Mouse (Mus musculus): ENCODE data around the gene Gm49320. TPM values are rescaled to one million over a fixed set of nuclear protein-coding genes. Genes with fewer than 3 reads are reported as not detected.

The Gm49320 gene
- polyA plus RNA-seq (2015; fragmentation: Nextera tagmentation; extraction: Ambion mirVana), result 0.25 and 0.86 TPM in 2 replicates

DNA sequence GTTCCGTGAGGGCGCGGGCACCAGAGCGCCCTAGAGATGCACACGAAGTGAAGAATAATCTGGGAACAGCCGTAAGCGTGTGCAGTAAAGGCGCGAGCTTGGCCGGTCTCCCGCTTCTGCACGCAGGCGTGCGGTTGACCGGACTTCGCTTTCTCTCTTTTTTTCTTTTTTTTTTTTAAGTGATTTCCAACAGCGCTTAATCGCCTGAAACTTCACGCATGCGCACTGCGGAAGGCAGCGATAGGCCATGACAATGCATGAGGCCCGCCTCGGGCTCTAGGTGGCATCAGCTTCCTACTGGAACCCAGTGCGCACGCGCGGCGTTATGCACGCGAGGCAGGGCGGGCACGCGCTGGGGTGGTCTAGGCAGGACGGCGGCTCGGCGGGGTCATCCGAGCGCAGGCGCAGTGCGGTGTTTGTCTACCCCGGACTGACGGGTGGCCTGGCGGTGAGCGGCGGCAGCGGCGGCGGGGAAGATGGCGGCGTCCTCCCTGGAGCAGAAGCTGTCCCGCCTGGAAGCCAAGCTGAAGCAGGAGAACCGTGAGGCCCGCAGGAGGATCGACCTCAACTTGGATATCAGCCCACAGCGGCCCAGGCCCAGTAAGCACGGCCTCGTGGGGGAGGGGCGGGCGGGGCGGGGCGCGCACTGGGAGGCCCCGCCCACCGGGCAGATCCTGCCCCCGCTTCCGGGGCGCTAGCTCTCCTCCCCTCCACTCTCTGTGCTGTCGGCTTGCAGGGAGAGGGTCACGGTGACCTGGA is at the start of gene Gm49320, which contains the start of gene Map2k7:
Gene Gm49320, plus strand, starts transcription at position 432 of the 759 bp plus-strand sequence.
Gene Map2k7, plus strand, starts transcription at position 307 of the 759 bp plus-strand sequence.
- 1% methylated on average over 56 of the region's 71 CpGs for WGBS
- DNase-seq (ENCODE audit: low spot score) (peak; percentile 100), ATAC-seq (peak; percentile 96)
- Histone ChIP-seq H3K36me3 (ENCODE audit: insufficient read depth, low read length) (peaks cover 7% of the 10 kb centered on the region; the same call in 1 of the 2 replicates), H3K4me3 (ENCODE audit: low read depth, low read length) (peak within 1 kb of the TSS; percentile 77), H3K27ac (ENCODE audit: low read length) (peak within 1 kb of the TSS; percentile 95), H3K4me1 (ENCODE audit: insufficient read depth, low read depth, low read length) (peaks cover 9% of the 10 kb centered on the region; the same call in 1 of the 2 replicates), H3K9ac (replicated peaks; ENCODE audit: low read depth) (peak within 1 kb of the TSS; percentile 78), H3K27me3 (replicated peaks; ENCODE audit: insufficient read depth, low read length) (no peaks in the 10 kb centered on the region), H3K4me2 (replicated peaks; ENCODE audit: low read depth, low read length) (peak within 1 kb of the TSS; percentile 85), H3K9me3 (ENCODE audit: low read length) (no peaks in the 10 kb centered on the region)
- TF ChIP-seq EP300 (IDR thresholded peaks at IDR 0.05) (no peak), CTCF (IDR thresholded peaks at IDR 0.05) (peak; percentile 75)

DNA sequence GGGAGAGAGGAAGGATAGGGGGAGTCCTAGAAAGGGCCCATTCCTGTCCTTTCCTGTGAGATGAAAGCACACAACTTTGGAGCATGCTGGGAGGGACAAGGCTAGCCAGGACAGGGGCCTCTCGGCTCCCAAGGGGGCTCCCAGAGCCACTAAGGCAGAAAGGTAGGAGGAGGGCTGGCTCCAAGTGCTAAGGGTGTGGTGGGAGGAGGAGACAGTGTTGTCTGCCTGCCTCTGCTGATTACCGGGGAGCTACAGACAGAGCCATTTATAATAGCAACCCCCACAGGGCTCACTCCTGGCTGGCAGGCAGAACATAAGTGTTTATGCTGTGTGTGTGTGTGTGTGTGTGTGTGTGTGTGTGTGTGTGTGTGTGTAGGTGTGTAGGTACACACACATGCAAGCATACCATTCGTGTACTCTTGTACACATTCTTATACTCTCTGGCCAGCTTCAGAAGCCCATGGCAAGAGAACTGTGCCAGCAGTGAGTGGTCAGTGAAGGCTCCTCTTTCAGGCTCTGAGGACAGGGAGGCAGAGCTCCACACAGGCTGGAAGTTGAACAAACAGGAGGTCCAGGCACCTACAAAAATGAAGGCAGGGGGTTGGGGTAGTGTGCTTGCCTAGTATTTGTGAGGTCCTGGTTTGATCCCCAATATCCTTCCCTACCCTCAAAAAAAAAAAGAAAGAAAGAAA is 49.5 kb upstream of the Gm49320 start:
- 25% methylated on average over 3 of the region's 3 CpGs for WGBS
- peaks cover 18% of the 10 kb centered on the region; the same call in 1 of the 2 replicates for H3K36me3 ChIP-seq (ENCODE audit: insufficient read depth, low read length)
- H3K9ac ChIP-seq (replicated peaks; ENCODE audit: low read depth), result no peak overlapping the region
- H3K9me3 ChIP-seq (ENCODE audit: low read length), result no peaks in the 10 kb centered on the region
- no peaks in the 10 kb centered on the region for H3K27me3 ChIP-seq (replicated peaks; ENCODE audit: insufficient read depth, low read length)
- no peak for ATAC-seq
- no peak for DNase-seq (ENCODE audit: low spot score)
- H3K4me3 ChIP-seq (ENCODE audit: low read depth, low read length), result no peak overlapping the region
- H3K4me2 ChIP-seq (replicated peaks; ENCODE audit: low read depth, low read length), result no peak overlapping the region
- TF ChIP-seq CTCF (IDR thresholded peaks at IDR 0.05), result no peak
- TF ChIP-seq EP300 (IDR thresholded peaks at IDR 0.05), result no peak
- H3K27ac ChIP-seq (ENCODE audit: low read length), result no peak overlapping the region
- no peaks in the 10 kb centered on the region for H3K4me1 ChIP-seq (ENCODE audit: insufficient read depth, low read depth, low read length)

DNA sequence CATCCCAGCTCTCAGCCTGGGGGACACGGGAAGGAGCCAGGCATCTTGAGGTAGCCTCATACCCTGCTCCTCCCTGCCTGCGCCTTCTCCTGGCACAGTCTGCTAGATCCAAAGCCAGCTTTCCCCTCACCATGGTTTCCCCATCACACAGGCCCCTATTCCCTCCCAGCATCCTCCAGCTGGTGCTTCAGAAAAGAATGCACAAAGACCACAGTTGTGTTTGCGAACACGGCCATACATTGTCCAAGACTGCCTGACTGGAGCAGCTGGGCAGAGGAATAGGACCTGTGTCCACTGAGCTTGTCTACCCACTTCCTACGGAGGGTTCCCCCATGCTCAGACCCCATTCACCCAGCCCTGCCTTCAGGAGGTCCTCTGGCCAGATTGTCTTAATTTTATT is 46.4 kb upstream of the Gm49320 start:
- H3K4me2 ChIP-seq (replicated peaks; ENCODE audit: low read depth, low read length), result no peak overlapping the region
- no peaks in the 10 kb centered on the region for H3K27me3 ChIP-seq (replicated peaks; ENCODE audit: insufficient read depth, low read length)
- no peak overlapping the region for H3K27ac ChIP-seq (ENCODE audit: low read length)
- 55% methylated on average over 5 of the region's 5 CpGs for WGBS
- H3K9ac ChIP-seq (replicated peaks; ENCODE audit: low read depth), result no peak overlapping the region
- DNase-seq (ENCODE audit: low spot score) (no peak), ATAC-seq (no peak)
- no peaks in the 10 kb centered on the region for H3K4me1 ChIP-seq (ENCODE audit: insufficient read depth, low read depth, low read length)
- no peaks in the 10 kb centered on the region for H3K9me3 ChIP-seq (ENCODE audit: low read length)
- H3K36me3 ChIP-seq (ENCODE audit: insufficient read depth, low read length), result peaks cover 3% of the 10 kb centered on the region; the same call in 1 of the 2 replicates
- H3K4me3 ChIP-seq (ENCODE audit: low read depth, low read length), result no peak overlapping the region
- TF ChIP-seq EP300 (IDR thresholded peaks at IDR 0.05) (no peak), CTCF (IDR thresholded peaks at IDR 0.05) (no peak)

DNA sequence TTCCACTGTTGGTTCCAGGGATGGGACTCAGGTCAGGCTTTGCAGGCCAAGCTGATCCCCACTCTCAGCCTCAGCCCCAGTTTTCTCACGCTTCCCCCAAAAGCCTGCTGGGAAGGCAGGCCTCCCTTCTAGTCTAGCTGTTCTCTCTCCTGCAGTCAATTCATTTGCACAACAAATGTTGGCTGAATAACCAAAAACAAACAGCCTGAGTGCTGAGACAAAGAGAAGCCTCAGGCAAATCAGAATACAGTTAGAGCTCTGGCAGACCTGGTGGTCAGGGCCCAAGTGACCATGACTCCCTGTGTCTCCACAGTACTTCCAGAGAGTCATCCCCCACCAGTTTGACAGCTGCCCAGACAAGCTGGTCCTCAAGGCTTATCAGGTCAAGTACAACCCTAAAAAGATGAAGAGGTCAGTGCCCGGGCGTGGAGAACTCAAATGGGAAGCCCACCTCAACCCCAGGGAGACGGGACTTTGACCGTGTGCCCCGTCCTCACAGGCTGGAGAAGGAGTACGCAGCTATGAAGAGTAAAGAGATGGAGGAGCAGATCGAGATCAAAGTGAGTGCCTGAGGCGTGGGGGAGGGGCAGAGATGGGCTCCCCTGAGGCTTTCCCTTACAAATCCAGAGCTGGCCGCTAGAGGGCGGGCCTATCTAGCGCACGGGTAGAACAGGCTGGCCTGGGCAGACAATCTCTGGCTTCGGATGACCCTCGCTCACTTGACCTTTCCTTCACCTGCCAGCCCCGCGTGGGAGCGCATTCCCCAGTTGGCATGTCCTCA is 45.7 kb upstream of the Gm49320 start:
- 10% methylated on average over 18 of the region's 18 CpGs for WGBS
- peak; percentile 90 for ATAC-seq
- peak; percentile 89 for DNase-seq (ENCODE audit: low spot score)

DNA sequence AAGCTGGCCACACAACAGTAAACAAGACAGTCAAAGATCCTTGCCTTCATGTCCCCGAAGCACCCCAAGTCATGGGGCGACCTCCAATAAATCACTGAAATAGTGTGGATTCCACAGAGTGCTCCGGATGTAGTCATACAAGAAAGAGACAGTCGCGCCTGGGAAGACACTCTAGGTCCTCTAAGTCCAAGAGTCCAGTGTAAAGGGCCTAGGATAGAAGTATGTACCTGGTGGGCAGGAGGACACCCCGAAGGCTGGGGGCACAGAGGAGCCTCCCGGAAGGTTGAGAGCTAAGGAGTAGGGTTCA is 45.1 kb upstream of the Gm49320 start:
- Histone ChIP-seq H3K4me3 (ENCODE audit: low read depth, low read length) (no peak overlapping the region), H3K27ac (ENCODE audit: low read length) (no peak overlapping the region), H3K4me2 (replicated peaks; ENCODE audit: low read depth, low read length) (no peak overlapping the region), H3K36me3 (ENCODE audit: insufficient read depth, low read length) (no peaks in the 10 kb centered on the region), H3K9me3 (ENCODE audit: low read length) (no peaks in the 10 kb centered on the region), H3K4me1 (ENCODE audit: insufficient read depth, low read depth, low read length) (no peaks in the 10 kb centered on the region), H3K27me3 (replicated peaks; ENCODE audit: insufficient read depth, low read length) (no peaks in the 10 kb centered on the region), H3K9ac (replicated peaks; ENCODE audit: low read depth) (no peak overlapping the region)
- 47% methylated on average over 7 of the region's 7 CpGs for WGBS
- TF ChIP-seq EP300 (IDR thresholded peaks at IDR 0.05) (no peak), CTCF (IDR thresholded peaks at IDR 0.05) (no peak)
- no peak for DNase-seq (ENCODE audit: low spot score)
- peak; percentile 39 for ATAC-seq

More for the DNA sequence above, 45.7 kb upstream of the Gm49320 start:
- H3K9ac ChIP-seq (replicated peaks; ENCODE audit: low read depth), result no peak overlapping the region
- H3K4me2 ChIP-seq (replicated peaks; ENCODE audit: low read depth, low read length), result no peak overlapping the region
- no peaks in the 10 kb centered on the region for H3K27me3 ChIP-seq (replicated peaks; ENCODE audit: insufficient read depth, low read length)
- H3K27ac ChIP-seq (ENCODE audit: low read length), result no peak overlapping the region
- TF ChIP-seq CTCF (IDR thresholded peaks at IDR 0.05) (peak; percentile 92), EP300 (IDR thresholded peaks at IDR 0.05) (no peak)
- no peaks in the 10 kb centered on the region for H3K4me1 ChIP-seq (ENCODE audit: insufficient read depth, low read depth, low read length)
- no peak overlapping the region for H3K4me3 ChIP-seq (ENCODE audit: low read depth, low read length)
- no peaks in the 10 kb centered on the region for H3K36me3 ChIP-seq (ENCODE audit: insufficient read depth, low read length)
- H3K9me3 ChIP-seq (ENCODE audit: low read length), result no peaks in the 10 kb centered on the region

DNA sequence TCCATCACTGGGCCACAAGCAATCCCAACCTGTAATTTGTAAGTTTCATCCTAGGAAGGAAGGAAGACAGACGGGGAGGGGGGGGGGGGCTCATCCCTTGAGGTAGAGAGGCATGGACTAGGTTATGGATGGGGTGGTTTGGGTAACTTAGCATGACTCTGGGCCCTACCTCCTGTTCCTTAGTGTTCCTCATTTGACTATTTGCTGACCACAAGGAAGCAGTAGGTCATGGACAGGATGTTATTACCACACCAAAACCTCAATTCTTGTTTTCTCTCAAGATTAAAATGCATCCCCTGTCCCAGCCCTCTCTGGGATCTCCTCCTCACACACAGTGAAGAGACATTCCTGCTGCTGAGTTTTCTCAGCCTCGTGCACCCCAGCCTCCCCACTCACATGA is 37.3 kb upstream of the Gm49320 start:
- TF ChIP-seq CTCF (IDR thresholded peaks at IDR 0.05) (no peak), EP300 (IDR thresholded peaks at IDR 0.05) (no peak)
- Histone ChIP-seq H3K9ac (replicated peaks; ENCODE audit: low read depth) (no peak overlapping the region), H3K4me1 (ENCODE audit: insufficient read depth, low read depth, low read length) (no peaks in the 10 kb centered on the region), H3K9me3 (ENCODE audit: low read length) (no peaks in the 10 kb centered on the region), H3K27ac (ENCODE audit: low read length) (no peak overlapping the region), H3K4me3 (ENCODE audit: low read depth, low read length) (no peak overlapping the region), H3K4me2 (replicated peaks; ENCODE audit: low read depth, low read length) (no peak overlapping the region), H3K36me3 (ENCODE audit: insufficient read depth, low read length) (no peaks in the 10 kb centered on the region), H3K27me3 (replicated peaks; ENCODE audit: insufficient read depth, low read length) (no peaks in the 10 kb centered on the region)
- whole genome bisulfite sequencing, result 42% methylated on average over 1 of the region's 2 CpGs
- DNase-seq (ENCODE audit: low spot score), result no peak
- no peak for ATAC-seq

Data from lung, postnatal 0 days (tissue).